Mouse (Mus musculus) naive thymus-derived CD4-positive, alpha-beta T cell, adult 2 months (primary cell): ENCODE data around the gene Rims3.
A peak's percentile ranks its signal among the peaks of the same experiment; 100 is the strongest.

Experiments
- DNase-seq: peaks from one replicate; pipeline ENCODE4 v3.0.0-alpha.2; 2011; ENCODE audit warnings: low read depth

Rims3 gene

DNA sequence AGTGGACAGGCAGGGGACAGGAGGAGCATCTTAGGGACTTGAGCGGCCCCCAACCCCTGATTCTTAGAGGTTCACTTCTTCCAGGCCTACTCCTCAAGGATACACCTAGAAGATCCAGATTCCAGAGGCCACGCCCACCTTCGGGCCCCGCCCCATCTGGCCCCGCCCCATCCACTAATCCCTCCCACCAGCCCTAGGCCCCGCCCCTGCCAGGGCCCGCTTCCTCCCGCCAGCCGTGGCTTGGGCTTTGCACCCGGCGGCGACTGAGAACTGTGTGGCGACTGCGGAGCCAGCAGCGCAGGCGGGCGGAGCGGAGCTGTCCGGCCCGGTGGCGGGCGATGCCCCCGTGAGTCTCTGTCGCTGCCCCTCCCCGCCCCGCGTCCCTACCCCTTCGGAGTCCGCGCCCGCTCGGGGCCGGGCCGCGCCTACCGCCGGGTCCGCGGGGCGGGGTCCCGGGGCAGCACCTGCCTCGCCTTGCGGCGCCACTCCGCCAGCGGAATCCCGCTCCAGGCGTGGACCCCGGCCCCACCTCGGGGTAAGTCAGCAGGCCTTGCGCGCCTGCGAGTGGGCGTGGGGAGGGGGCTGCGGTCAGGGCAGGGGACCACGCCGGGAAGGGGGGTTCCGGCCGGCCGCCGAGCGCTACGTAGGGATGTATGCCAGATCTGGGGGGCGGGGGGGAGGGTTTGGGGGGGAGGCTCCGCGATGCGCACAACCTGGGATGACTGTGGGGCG is at the start of gene Rims3:
Gene Rims3 (plus strand): TSS at position 229 of the 732 bp plus-strand sequence.
- DNase-seq: peak; percentile 71

DNA sequence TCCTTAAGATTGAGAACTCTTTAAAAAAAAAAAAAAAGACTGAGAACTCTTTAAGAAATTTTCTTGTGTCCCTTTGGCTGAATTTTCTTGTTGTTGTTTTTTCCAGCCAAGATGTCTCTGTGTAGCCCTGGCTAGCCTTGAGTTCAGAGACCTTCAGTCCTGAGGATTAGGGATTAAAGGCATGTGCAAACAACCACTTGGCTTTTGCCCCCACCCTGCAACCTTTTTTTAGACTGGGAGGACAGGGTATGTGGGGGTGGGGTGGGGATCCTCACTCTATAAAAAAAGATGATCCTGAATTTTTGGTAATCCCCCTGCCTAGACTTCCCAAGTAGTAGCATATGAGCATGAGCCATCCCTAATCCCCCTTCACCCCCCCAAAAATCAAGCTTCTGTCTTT is 48.8 kb upstream of the Rims3 start:
- DNase-seq: no peak

DNA sequence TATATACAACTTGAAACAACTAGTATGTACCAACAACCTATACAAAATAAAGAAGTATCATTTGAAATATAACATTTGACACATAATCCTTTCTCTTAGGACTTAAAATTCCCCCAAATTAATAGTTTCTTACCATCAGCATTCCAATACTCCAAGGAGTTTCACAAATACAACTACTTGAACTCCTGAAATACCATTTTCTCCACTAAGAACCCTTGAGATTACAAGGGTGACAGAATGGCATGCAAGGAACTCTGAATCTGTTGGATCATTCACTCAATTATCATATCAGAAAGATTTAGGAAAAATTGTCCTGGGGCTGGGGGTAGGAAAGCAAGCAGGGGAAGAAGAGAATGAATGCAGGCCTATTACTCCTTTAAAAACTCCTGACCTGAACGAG is 40.9 kb upstream of the Rims3 start:
- DNase-seq: no peak

DNA sequence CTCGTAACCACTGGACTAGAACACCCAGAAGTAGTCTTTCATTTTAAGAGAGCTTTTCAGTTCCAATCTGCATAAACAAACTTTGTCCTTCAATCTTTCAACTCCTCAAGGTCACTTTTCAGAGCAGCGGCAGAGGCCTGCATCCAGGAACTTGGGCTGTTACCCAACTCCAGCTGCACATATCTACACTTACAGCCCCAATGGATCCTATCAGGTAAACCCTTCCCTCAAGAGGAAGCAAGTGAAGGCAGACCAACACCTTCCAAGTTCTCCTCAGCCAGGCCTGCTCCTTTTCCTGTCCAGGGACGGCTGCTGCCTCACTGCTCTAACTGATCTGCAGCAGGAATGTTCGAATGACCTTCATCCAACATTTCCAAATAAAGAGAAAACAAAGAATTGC is 40.4 kb upstream of the Rims3 start:
- DNase-seq: no peak

DNA sequence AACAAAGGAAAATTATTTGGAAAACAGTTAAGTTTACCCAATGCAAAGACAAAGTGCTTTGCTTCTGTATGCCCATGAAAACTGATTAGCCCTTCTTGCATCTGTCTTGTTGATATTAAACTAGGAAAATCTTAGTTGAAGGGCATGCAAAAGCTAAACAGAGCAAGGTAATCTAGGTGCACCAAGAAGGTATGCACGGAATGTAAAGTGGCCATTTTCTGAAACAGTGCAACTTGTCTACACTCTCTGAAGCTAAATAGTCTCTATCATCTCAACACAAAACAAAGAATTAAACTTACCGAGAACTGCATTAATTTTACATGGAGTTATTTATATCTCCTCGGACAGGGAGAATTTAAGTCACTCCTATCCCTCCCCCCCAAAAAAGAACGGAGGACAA is 39.5 kb upstream of the Rims3 start:
- DNase-seq: no peak

DNA sequence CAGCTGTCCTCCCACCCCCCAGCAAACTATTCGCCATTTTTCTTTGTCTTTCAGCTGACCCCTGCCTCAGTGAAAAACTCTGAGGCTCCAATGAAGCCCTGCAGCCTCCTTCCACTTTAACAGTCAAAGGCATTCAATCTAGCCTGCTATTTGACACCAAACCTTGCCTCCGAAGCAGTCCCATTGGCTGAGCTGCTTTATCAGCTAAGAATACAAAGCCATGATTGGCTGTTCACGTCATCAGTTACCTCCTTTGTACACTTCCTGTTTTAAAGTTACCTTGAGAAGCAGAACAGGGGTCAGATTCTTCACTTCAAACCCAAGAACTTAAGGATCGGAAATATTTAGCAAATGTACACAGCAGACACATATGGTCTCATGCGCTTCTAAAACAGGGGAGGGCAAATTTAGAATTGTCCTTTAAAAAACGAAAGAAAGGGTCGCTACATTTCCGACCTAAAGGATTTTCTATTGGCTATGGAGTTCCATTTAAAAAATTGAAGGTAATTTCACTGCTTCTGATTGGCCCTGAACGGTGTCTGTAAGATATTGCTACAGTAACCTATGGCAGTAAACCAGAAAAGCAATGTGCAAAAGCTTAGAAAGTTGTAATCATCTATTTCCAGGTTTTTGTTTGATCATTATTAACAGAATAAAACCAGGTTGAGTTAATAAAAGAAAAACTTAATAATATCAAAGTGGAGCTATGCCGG is 38.8 kb upstream of the Rims3 start:
- DNase-seq: peak; percentile 91

DNA sequence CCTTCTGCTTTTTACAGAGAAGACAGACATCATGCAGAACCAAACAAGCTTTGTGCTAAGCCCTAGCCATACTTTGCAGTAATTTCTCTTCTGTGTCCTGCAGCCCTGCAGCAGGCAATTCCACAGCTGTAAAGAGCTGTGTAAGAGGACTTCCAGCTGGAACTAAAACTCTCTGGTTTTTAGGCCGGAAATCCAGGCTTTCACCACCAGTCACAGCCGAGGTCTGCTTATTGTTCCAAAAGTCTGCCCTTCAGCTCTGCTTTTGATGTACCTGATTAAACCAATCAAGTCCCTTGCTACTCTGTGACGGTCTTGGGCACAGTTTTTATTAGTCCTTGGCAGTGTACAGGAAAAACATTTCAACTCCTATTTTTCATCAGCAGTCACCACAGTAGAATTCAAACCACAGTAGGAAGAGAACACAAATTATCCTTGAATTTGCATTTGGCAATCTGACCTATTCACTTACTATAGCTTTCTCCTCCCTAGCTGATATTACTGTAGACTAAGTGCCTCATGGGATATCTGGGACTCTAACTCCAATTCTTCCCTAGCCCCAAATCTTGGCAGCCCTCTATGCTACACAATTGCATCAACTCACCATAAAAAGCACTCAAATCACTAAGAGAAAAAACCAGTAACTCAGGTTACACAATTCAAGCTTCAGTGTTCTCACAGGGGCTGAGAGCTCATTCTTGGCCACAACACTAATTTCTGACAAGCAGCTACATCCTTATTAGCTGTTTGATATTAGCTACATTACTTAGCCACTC is 37.4 kb upstream of the Rims3 start:
- DNase-seq: no peak

DNA sequence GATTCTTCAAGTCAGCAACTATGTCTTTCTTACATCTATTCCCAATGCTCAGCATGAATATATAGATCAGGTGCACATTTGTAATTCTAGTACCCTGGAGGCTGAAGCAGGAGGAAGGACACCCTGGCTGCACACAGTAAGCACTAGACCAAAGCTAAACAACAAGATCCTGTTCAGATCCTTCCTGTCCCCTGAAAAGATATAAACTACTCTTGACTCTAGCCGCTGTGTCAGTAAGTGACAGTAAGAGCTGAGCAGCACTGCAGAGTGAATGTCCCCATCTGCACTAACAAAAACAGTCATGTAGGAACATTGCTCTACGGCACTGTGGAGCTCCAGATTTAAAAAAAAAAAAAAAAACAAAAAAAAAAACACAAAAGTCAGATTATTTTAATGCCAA is 36.7 kb upstream of the Rims3 start:
- DNase-seq: no peak

DNA sequence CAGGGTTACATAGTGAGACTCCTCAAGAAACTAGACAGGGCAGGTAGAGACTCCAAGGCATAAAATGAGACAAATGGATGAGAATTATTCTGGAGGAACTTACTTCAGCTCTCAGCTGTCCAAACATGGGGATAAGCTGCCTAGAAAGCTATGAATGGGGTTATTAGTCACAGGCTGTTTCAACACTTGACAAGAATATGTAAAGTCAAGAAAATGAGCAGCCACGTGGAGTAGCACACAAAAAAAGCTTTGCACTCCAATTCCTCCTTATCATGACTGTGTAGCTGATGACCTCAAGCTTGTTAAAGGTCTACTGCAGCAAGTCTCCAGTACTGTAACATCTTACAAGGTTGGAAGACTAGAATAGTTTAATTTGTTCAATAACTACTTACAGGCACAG is 35.3 kb upstream of the Rims3 start:
- no peak for DNase-seq

DNA sequence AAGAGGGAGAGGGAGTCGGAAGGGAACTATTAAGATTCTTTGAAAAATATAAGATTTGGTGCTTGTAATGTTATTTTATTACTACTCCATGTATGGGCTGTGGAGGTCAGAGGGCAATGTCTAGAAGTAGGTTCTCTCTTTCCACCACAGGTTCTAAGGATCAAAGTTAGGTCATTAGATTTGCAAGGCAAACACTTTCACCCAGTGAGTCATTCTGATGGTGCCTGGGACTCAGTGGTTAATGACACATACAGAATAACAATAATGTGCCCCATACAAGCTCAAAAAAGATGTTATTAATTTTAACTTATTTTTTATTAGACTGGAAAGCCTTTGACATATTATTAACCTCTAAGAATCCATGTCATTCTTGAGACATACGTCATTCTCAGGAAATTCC is 34.7 kb upstream of the Rims3 start:
- no peak for DNase-seq

DNA sequence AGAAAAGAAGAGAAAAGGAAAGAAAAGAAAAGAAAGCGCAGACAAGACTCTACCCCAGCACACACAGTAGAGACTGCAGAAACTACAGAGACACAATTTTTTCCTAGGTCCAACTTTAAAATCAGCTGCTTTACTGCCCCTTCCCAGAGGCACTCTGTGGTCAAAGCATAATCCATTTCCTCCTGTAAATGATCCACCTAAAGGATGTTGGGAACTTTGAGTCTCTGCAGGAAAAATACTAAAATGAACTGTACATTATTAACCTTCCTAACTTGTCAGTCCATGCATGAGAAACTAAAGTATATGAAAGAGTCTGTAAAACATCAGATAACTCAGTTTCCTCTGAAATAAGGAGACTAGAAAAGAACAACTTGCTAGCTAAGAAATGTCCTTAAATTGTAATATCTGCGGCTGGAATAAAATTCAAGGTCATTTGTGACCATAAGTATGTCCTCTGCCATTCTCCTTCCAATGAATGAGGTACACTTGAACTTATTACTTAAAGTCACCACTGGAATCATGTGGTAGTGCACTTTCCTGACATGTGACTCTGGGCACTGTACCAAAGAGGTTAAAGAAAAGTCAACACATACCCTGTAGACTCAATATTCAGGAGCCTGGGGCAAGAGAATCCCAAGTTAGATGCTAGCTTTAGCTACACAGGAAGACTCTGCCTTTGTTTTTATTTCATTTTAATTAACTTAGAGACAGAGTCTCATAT is 32.3 kb upstream of the Rims3 start:
- no peak for DNase-seq

DNA sequence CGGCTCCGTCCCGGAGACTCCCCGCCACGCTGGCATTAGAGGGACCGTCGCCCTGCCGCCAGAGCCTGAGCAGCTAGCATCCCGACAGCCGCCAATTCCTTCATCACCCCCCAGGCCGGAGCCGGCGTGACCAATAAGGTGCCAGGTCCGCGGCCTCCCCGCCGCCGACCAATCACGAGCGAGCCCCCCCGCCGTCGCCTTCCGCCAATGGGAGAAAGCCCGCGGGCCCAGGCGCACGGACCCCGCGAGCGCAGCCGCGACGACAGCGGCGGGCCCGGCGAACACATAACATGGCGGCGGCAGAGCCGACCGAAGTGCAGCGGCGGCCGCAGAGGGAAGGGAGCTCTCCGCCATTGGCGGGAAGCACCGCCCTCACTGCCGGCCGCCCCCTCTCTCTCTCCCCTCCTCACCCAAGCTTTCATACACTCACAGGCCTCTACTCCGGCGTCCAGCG is 29.5 kb upstream of the Rims3 start:
- DNase-seq: peak; percentile 87

DNA sequence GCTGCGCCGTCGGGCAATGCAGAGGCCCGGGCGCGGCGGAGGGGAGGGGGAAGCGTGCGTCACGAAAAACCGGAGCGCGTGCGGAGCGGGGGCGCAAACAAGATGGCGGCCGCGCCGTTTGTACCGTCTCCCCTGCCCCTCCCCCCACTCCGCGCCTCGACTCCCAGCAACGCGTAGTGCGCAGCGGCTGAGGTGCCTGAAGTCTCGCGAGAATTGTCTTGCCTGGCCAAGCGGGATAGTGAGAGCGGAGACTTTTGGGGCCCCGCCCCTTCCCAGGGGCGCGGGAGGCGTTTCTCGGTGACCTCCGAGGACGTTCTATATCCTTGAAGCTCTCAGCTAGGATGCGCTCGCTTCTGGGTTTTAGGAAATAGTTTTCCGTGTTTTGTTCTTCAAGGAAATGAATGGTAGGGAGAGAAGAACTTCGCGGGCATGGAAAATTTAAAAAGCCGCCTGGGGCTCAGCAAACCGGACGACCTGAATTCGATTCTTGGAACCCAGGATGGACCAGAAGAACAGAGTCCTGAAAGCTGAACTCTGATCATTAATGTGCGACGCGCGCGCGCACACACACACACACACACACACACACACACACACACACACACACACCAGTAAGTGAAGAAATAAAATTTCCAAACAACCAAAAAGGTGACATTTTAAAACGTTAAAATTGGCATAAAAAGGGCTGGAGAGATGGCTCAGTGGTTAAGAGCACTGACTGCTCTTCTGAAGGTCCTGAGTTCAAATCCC is 28.9 kb upstream of the Rims3 start:
- DNase-seq: peak; percentile 98

DNA sequence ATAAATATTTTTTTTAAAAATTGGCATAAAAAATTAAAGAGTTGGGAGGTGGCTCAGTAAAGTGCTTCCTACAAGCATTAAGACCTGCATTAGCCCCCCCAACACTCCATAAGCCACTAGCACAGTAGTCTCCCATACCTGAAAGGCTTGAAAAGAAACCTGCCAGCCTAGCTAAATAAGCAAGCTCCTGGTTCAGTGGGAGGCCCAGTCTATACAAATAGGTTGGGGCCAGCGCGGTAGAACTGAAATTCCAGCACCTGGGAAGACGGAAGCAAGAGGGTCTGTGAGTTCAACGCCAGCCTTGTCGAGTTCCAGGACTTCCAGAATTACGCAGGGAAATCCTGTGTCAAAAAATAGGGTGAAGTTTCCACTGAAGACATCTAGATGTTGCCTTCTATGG is 28.2 kb upstream of the Rims3 start:
- peak; percentile 20 for DNase-seq

DNA sequence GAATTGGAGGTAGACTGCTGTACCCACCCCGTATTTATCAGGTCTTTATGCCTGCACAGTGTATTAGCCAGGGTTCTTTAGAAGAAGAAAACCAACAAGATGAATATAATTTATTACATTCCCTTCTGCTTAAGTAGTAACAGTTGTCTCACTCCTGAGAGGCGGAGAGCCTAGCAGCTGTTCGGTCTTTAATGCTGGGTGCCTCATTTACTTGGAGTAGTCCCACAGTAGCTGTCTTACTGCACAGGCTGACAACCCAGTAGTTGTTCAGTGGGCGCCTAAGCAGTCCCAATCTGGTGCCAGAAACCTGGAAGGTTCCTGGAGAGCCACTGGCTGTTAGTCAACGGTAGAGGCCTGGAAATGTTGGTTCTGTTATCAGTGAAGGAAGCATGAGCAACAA is 23.8 kb upstream of the Rims3 start:
- DNase-seq: no peak

DNA sequence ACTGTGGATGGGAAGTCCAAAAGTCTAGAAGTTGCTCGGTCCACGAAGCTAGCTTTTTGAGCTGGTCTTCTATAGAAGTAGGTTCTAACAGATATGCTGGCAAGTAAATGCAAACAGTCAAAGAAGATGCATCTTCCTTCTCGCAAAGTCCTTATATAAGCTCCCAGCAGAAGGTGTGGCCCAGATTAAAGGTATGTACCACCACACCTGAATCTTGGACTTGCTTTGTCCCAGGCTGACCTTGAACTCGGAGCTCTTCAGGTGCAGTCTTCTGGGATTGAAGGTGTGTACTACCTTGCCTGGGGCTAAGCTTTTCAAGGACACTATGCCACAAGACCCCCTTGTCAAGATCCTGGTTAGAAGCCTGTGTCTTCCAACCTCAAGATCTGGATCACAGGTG is 23.1 kb upstream of the Rims3 start, which contains the start of gene Nfyc:
Gene Nfyc (minus strand): TSS at position 101 of the 400 bp plus-strand sequence.
- no peak for DNase-seq

DNA sequence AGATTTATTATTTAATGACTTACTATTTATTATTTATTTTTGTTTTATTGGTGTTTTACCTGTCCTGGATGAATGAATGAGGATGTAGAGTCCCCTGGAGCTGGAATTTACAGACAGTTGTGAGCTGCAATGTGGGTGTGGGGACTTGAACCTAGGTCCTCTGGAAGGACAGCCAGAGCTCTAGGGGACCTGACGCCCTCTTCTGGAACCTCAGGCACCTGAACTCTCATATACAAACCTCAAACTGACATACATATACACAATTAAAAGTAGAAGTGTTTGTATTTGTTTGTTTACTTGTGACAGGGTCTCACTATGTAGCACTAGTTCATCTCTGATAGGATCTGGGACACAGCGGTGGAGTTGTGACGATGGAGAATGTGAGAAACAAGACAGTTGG is 13.3 kb upstream of the Rims3 start:
- no peak for DNase-seq

DNA sequence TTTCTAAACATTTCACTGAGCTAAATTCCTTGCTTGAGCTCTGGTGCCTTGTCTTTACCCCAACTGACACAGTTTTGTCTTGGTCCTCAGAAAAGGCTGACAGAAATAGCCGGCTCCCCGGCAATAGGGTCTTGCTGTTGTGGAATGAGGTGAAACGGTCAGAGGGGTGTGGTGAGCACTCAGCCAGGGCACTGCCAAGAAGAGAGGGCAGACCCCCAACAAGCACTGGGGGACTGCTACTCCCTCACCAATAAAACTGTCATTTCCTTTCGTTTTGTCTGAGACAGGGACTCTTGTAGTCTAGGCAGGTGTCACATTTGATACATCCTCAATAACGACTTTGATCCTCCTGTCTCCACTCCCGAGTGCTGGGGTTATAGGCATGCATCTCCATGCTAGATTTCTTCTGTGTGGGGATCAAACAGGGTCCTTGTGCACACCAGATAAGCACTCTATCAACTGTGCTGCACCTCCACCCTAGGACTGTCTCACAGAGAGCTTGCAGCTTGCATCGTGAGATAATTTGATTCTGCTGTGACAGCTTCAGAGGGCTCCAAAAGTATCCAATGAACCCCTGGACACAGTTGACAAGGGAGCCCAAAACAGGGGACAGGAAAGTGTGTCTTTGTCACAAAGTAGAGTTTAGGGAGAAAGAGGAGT is 10.1 kb upstream of the Rims3 start:
- DNase-seq: no peak

DNA sequence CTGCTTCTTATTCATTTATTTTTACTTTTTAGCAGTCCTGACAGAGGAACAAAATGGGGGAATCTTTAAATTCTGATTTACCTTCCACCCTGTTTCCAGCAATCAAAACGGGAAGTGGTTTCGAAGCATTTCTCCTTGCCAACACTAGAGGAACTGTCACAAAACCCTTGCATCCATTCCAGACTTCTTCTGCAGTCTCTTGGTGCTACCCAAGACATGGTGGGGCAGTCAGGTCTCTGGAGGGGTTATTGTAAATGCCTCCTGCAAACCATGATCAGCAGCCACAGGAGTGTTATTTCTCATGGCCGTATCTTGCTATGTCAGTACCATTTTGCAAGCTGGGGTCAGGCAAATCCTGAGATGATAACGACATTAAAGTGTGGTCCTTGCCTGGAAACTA is 9.5 kb upstream of the Rims3 start:
- no peak for DNase-seq

DNA sequence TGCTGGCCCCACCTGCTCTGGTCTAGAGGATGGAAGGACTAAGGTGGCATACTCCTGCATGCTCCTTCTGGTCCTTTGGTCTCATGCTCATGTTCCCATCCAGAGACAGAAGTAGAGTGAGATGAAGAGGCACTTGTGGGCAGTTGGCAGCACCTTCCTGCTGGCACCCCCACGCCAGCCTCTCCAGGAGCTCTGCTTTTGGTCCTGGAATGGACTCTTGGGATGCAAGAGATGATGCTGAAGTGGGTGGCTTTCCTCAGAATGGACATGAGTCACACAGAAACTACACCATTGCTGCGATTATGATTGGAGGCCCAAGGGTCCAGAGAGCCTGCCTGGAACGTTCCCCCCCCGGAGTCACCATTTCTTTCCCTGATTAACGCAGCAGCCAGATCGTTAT is 5.7 kb upstream of the Rims3 start:
- DNase-seq: no peak

DNA sequence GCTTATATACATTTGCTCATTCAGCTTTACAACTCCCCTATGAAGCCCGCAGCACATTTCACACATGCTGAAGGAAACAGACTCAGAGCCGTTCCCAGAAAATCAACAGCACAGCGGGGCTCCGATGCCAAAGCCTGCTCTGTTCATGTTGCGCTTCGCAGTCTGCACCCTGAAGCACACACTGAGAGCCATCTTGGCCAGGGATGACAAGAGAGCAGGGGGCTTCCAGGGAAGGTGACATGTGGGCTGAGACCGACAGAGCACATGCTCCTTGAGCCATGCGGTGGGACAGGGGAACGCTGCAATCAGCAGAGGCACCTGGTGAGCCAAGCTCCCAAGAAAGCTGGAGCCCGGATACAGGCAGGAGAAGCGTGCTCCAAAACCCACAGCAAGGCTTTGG is 5.2 kb upstream of the Rims3 start:
- DNase-seq: no peak
